In the genomic region with DNA sequence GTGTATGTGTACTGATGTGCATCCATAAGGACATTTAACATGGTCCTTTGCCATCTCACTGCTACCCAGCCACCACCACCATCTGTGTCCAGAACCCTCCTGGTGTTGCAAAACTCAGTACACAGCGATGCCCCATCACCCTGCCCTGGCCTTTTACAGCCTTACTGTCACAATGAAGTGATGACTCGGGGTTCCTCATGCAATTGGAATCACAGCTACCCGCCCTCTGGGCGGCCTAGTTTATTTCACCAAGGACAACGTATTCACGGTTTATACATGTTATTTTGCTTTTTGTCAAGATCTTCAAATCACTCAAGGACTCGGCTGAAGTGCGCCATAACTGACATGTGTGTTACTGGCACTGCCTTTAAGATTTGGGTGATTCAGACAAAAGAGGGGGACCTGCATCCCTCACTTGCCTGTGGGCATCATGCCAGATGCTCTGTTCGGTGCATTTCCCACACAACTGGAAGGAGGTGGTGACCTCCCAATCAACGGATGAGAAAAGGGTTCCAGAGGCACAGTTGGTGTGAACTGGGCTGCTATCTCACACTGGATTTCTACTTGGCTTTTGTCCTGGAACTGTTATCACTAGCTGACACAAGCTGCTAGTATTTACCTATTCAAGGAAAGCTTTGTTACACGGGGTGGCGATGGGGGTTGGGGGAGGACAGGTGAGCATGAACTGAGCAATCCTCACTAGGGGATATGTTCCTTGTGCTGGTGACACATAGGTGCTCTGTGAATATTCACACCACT, we compare ENCODE assay signal across 17 mouse cellular contexts. TPM values are rescaled to one million over a fixed set of nuclear protein-coding genes. Genes with fewer than 3 reads are reported as not detected.
DNase-seq lines count a peak whose midpoint lies in the region; ATAC-seq lines count a peak whose summit lies in the region.
"Had no signal": no experiment of that assay in that cellular context is flagged by ENCODE, and none has a peak within 500 bp of the region (broad histone marks: within the 10 kb centered on the region; RNA-seq: fewer than 3 reads in every experiment).

No protein-coding gene starts in this region.

- no peak overlapping the region for H3K4me2 ChIP-seq in forebrain, embryonic 16.5 days (ENCODE audit: low read length)
- no peak overlapping the region for H3K4me2 ChIP-seq in forebrain, embryonic 14.5 days (ENCODE audit: low read length)
- no peak overlapping the region for H3K4me2 ChIP-seq in hindbrain, embryonic 13.5 days
- no peak overlapping the region for H3K4me2 ChIP-seq in hindbrain, embryonic 16.5 days (ENCODE audit: low read length)

- H3K4me1 ChIP-seq in forebrain, embryonic 16.5 days (replicated peaks; ENCODE audit: control insufficient read depth, insufficient read depth, low read length), result peaks cover 29% of the 10 kb centered on the region
- H3K4me1 ChIP-seq in forebrain, embryonic 14.5 days (ENCODE audit: control insufficient read depth, insufficient read depth, low read length), result peaks cover 18% of the 10 kb centered on the region; the same call in 1 of the 2 replicates
- peaks cover 50% of the 10 kb centered on the region for H3K4me1 ChIP-seq in hindbrain, embryonic 13.5 days (replicated peaks)
- H3K4me1 ChIP-seq in hindbrain, embryonic 16.5 days (ENCODE audit: control insufficient read depth, insufficient read depth, low read depth, low read length), result peaks cover 13% of the 10 kb centered on the region

- H3K27me3 ChIP-seq in forebrain, embryonic 16.5 days (replicated peaks; ENCODE audit: control insufficient read depth, insufficient read depth, low read length), result no peaks in the 10 kb centered on the region
- no peaks in the 10 kb centered on the region for H3K27me3 ChIP-seq in forebrain, embryonic 14.5 days (replicated peaks; ENCODE audit: control insufficient read depth, insufficient read depth, low read length)
- no peaks in the 10 kb centered on the region for H3K27me3 ChIP-seq in hindbrain, embryonic 13.5 days
- H3K27me3 ChIP-seq in hindbrain, embryonic 16.5 days (replicated peaks; ENCODE audit: control insufficient read depth, insufficient read depth, low read length), result no peaks in the 10 kb centered on the region
- H3K27me3 ChIP-seq: Patski had no signal

- peak; percentile 23; the same call in 1 of the 2 replicates for ATAC-seq in forebrain, embryonic 16.5 days
- ATAC-seq in forebrain, embryonic 14.5 days, result no peak
- ATAC-seq in hindbrain, embryonic 13.5 days (ENCODE audit: low FRiP score), result no peak
- ATAC-seq in hindbrain, embryonic 16.5 days, result no peak
- ATAC-seq: Patski had no signal

- intact Hi-C loops in gastrocnemius, postnatal 36 days (cut with DNase I), result no loop called here

- no peak overlapping the region for H3K4me3 ChIP-seq in forebrain, embryonic 16.5 days (replicated peaks; ENCODE audit: low read length)
- no peak overlapping the region for H3K4me3 ChIP-seq in forebrain, embryonic 14.5 days (ENCODE audit: low read depth, low read length)
- H3K4me3 ChIP-seq in hindbrain, embryonic 13.5 days, result no peak overlapping the region
- H3K4me3 ChIP-seq in hindbrain, embryonic 16.5 days (ENCODE audit: low read length), result no peak overlapping the region

- H3K9ac ChIP-seq in forebrain, embryonic 16.5 days (replicated peaks; ENCODE audit: low read depth, low read length), result no peak overlapping the region
- no peak overlapping the region for H3K9ac ChIP-seq in forebrain, embryonic 14.5 days (ENCODE audit: low read length)
- H3K9ac ChIP-seq in hindbrain, embryonic 13.5 days, result 0 out of 2 replicates have a peak overlapping the region, but pooled peaks have one; percentile 20
- H3K9ac ChIP-seq in hindbrain, embryonic 16.5 days (ENCODE audit: low read depth, low read length), result no peak overlapping the region

- H3K27ac ChIP-seq in forebrain, embryonic 16.5 days (ENCODE audit: low read length), result no peak overlapping the region; the same call in 1 of the 2 replicates
- H3K27ac ChIP-seq in forebrain, embryonic 14.5 days (ENCODE audit: low read depth, low read length), result no peak overlapping the region
- H3K27ac ChIP-seq in hindbrain, embryonic 13.5 days, result peak overlapping the region; percentile 40; the same call in 1 of the 2 replicates
- no peak overlapping the region for H3K27ac ChIP-seq in hindbrain, embryonic 16.5 days (ENCODE audit: low read depth, low read length)

- H3K36me3 ChIP-seq in forebrain, embryonic 16.5 days (ENCODE audit: control insufficient read depth, insufficient read depth), result no peaks in the 10 kb centered on the region
- no peaks in the 10 kb centered on the region for H3K36me3 ChIP-seq in forebrain, embryonic 14.5 days (ENCODE audit: control insufficient read depth, insufficient read depth, low read length)
- no peaks in the 10 kb centered on the region for H3K36me3 ChIP-seq in hindbrain, embryonic 13.5 days
- no peaks in the 10 kb centered on the region for H3K36me3 ChIP-seq in hindbrain, embryonic 16.5 days (ENCODE audit: control insufficient read depth, insufficient read depth, low read length)

- no peak for DNase-seq in forebrain, embryonic 14.5 days (ENCODE audit: low spot score)
- peak; percentile 61 for DNase-seq in retina, postnatal 1 day
- no peak for DNase-seq in retina, embryonic 14.5 days (ENCODE audit: low spot score)
- peak; percentile 15 for DNase-seq in yolk sac, embryonic 10.5 days (ENCODE audit: low spot score)
- DNase-seq in gastrocnemius, postnatal 36 days, result no peak
- DNase-seq: adrenal gland, postnatal 10 days; cerebellum, adult 18-20 months; gastrocnemius, postnatal 14 days; kidney, adult 8-10 months; layer of hippocampus, adult 9-11 months; left cerebral cortex, postnatal 4 days; lung, adult 18-20 months; thymus, postnatal 4 days had no signal

- H3K9me3 ChIP-seq in forebrain, embryonic 16.5 days (ENCODE audit: control insufficient read depth, low read length), result no peaks in the 10 kb centered on the region
- H3K9me3 ChIP-seq in forebrain, embryonic 14.5 days (replicated peaks; ENCODE audit: control insufficient read depth, low read length), result no peaks in the 10 kb centered on the region
- H3K9me3 ChIP-seq in hindbrain, embryonic 13.5 days, result no peaks in the 10 kb centered on the region
- H3K9me3 ChIP-seq in hindbrain, embryonic 16.5 days (ENCODE audit: control insufficient read depth, low read length), result no peaks in the 10 kb centered on the region

- 59% methylated on average over 12 of the region's 12 CpGs for WGBS in forebrain, embryonic 16.5 days
- 74% methylated on average over 12 of the region's 12 CpGs for WGBS in forebrain, embryonic 14.5 days
- whole genome bisulfite sequencing in hindbrain, embryonic 13.5 days, result 72% methylated on average over 12 of the region's 12 CpGs
- 67% methylated on average over 12 of the region's 12 CpGs for WGBS in hindbrain, embryonic 16.5 days

RNA-seq across cellular contexts. Expression of a gene that starts 27.9 kb away (rescaled TPM):
- 48.4 and 50.7 TPM in 2 replicates for polyA plus RNA-seq in forebrain, embryonic 16.5 days (2015; fragmentation: Nextera tagmentation; extraction: Ambion mirVana)
- polyA plus RNA-seq in forebrain, embryonic 14.5 days (2014; fragmentation: Nextera tagmentation; extraction: Ambion mirVana), result 32.4 and 35.6 TPM in 2 replicates
- polyA plus RNA-seq in hindbrain, embryonic 13.5 days (2015; fragmentation: Nextera tagmentation; extraction: Ambion mirVana), result 45.5 and 47.7 TPM in 2 replicates
- 29.3 and 32.1 TPM in 2 replicates for polyA plus RNA-seq in hindbrain, embryonic 16.5 days (2015; fragmentation: Nextera tagmentation; extraction: Ambion mirVana)
- total RNA-seq in gastrocnemius, postnatal 36 days (2021), result 10 to 100 TPM; 12.4 to 19.4 TPM

Comparison
In these comparisons a context has a peak if more than half of its experiments do, and no peak if none do; other contexts are left out.
1. DNase-seq: peak in retina, postnatal 1 day (single experiment) and yolk sac, embryonic 10.5 days (single experiment); none in forebrain, embryonic 14.5 days (single experiment), retina, embryonic 14.5 days (single experiment) and gastrocnemius, postnatal 36 days (0 of 2).